Mouse (Mus musculus) spleen, adult 2 months (tissue): ENCODE measurements around the gene Armh4. TPM values are rescaled to one million over a fixed set of nuclear protein-coding genes. Genes with fewer than 3 reads are reported as not detected.
"Not testable (repeated sequence)": the region's sequence is repeated elsewhere in the genome, so short reads cannot be mapped to it uniquely, and the experiment has no call there.

ENCODE experiments used
- DNase-seq, 2 experiments: peaks; one replicate each; pipeline versions ENCODE4 v3.0.0 to v3.0.0-alpha.2; 2012 to 2021; ENCODE audit warnings: low spot score in 2 of 2, low read depth in 1 of 2
- H3K27ac ChIP-seq: fragments of 200-500 bp; 2 replicates; pipeline ENCODE4 v1.5.1; 2012; ENCODE audit warnings: low read length, inconsistent platforms; ENCODE audit not compliant: insufficient read depth
- H3K27me3 ChIP-seq: fragments of 200-500 bp; 2 replicates; pipeline ENCODE4 v1.6.1; 2012; ENCODE audit warnings: mild to moderate bottlenecking, moderate library complexity, low read length, inconsistent platforms; ENCODE audit not compliant: control insufficient read depth, insufficient read depth
- H3K36me3 ChIP-seq: fragments of 200-500 bp; 2 replicates; pipeline ENCODE4 v1.6.1; 2012; ENCODE audit warnings: mild to moderate bottlenecking, low read length, inconsistent platforms; ENCODE audit not compliant: control insufficient read depth, insufficient read depth
- H3K4me1 ChIP-seq: fragments of 200-500 bp; 2 replicates; pipeline ENCODE4 v1.6.1; 2011; ENCODE audit warnings: inconsistent platforms; ENCODE audit not compliant: control insufficient read depth, insufficient read depth, insufficient read length
- H3K4me3 ChIP-seq: fragments of 200-500 bp; 2 replicates; pipeline ENCODE4 v1.5.1; 2011; ENCODE audit warnings: mild to moderate bottlenecking, inconsistent platforms; ENCODE audit not compliant: insufficient read depth, insufficient read length; ENCODE audit errors: extremely low read depth
- CTCF ChIP-seq: fragments of 200-500 bp; IDR thresholded peaks from 2 replicates; pipeline ENCODE4 v1.5.1; 2011; ENCODE audit warnings: mild to moderate bottlenecking, inconsistent platforms; ENCODE audit not compliant: insufficient read depth, insufficient read length, insufficient replicate concordance; ENCODE audit errors: extremely low read depth
- POLR2A ChIP-seq: fragments of 200-500 bp; IDR thresholded peaks from 2 replicates; pipeline ENCODE4 v1.6.1; 2011; ENCODE audit warnings: low read depth, low read length, inconsistent platforms
- WGBS: fragments of 180-500 bp; shearing (Covaris S2); methylation state at CpG from one replicate; pipeline ENCODE4 v1.1.7; 2018; 5-methylcytosine and 5-hydroxymethylcytosine counted together
- polyA plus RNA-seq: library from polyadenylated mRNA; depleted of rRNA; stranded (reverse); fragments of >200 nt; gene quantifications from 2 replicates; pipeline ENCODE4 v1.2.3, GENCODE M21; 2012

Gene Armh4
- polyA plus RNA-seq, 1 experiment = 0.11 TPM

- DNase-seq = no peak
- TF ChIP-seq CTCF = no peak
- TF ChIP-seq POLR2A = no peak
- WGBS = 83% methylated on average over 4 of the region's 4 CpGs
- Histone ChIP-seq H3K27me3 (no peaks in the 10 kb centered on the region), H3K4me3 (no peak overlapping the region), H3K4me1 (no peaks in the 10 kb centered on the region), H3K36me3 (no peaks in the 10 kb centered on the region), H3K27ac (no peak overlapping the region)
Measured at GRCm38 (mm10) chr14:49793948-49794347, 10.8 kb upstream of the Armh4 start.

- no peak overlapping the region for H3K27ac ChIP-seq
- H3K36me3 ChIP-seq = no peaks in the 10 kb centered on the region
- no peak for DNase-seq
- TF ChIP-seq CTCF (no peak), POLR2A (no peak)
- no peak overlapping the region for H3K4me3 ChIP-seq
- H3K27me3 ChIP-seq = no peaks in the 10 kb centered on the region
- H3K4me1 ChIP-seq = no peaks in the 10 kb centered on the region
- WGBS = 82% methylated on average over 4 of the region's 4 CpGs
Measured at GRCm38 (mm10) chr14:49790542-49790941, 7.4 kb upstream of the Armh4 start.

- no peaks in the 10 kb centered on the region for H3K27me3 ChIP-seq
- no peaks in the 10 kb centered on the region for H3K4me1 ChIP-seq
- no peak overlapping the region for H3K27ac ChIP-seq
- no peak for DNase-seq
- no peak overlapping the region for H3K4me3 ChIP-seq
- no peaks in the 10 kb centered on the region for H3K36me3 ChIP-seq
- TF ChIP-seq CTCF (no peak), POLR2A (no peak)
- 55% methylated on average over 2 of the region's 2 CpGs for WGBS
Measured at GRCm38 (mm10) chr14:49785793-49786192, 2.6 kb upstream of the Armh4 start.

- Histone ChIP-seq H3K36me3 (no peaks in the 10 kb centered on the region), H3K4me3 (no peak overlapping the region), H3K27ac (no peak overlapping the region), H3K27me3 (no peaks in the 10 kb centered on the region), H3K4me1 (no peaks in the 10 kb centered on the region)
- no peak for TF ChIP-seq POLR2A
- no peak for TF ChIP-seq CTCF
- 75% methylated on average over 4 of the region's 4 CpGs for WGBS
- no peak for DNase-seq
Measured at GRCm38 (mm10) chr14:49783866-49784265, 683 bp upstream of the Armh4 start.

- 75% methylated on average over 4 of the region's 4 CpGs for WGBS
- DNase-seq = no peak
- Histone ChIP-seq H3K27me3 (no peaks in the 10 kb centered on the region), H3K36me3 (no peaks in the 10 kb centered on the region), H3K27ac (no peak overlapping the region), H3K4me3 (no peak overlapping the region), H3K4me1 (no peaks in the 10 kb centered on the region)
- no peak for TF ChIP-seq POLR2A
- no peak for TF ChIP-seq CTCF
Measured at GRCm38 (mm10) chr14:49780416-49780815, 2.8 kb downstream of the Armh4 start.

GRCm38 (mm10) chr14:49777539-49777938 is 5.6 kb downstream of the Armh4 start:
- H3K27ac ChIP-seq = not testable (repeated sequence)
- 91% methylated on average over 4 of the region's 4 CpGs for WGBS

GRCm38 (mm10) chr14:49771746-49772145 is 11.4 kb downstream of the Armh4 start:
- 85% methylated on average over 1 of the region's 1 CpGs for WGBS
- no peaks in the 10 kb centered on the region for H3K36me3 ChIP-seq
- no peak overlapping the region for H3K4me3 ChIP-seq
- H3K27ac ChIP-seq = no peak overlapping the region
- TF ChIP-seq CTCF = no peak
- no peak for TF ChIP-seq POLR2A
- no peaks in the 10 kb centered on the region for H3K27me3 ChIP-seq
- no peaks in the 10 kb centered on the region for H3K4me1 ChIP-seq
- no peak for DNase-seq

More at GRCm38 (mm10) chr14:49777539-49777938, 5.6 kb downstream of the Armh4 start:
- H3K4me3 ChIP-seq, H3K4me1 ChIP-seq, H3K36me3 ChIP-seq, H3K27me3 ChIP-seq, DNase-seq: not testable (repeated sequence)
